Mouse (Mus musculus) layer of hippocampus, adult 9-10 months (tissue): ENCODE measurements around the gene Gm49342.
"Not testable (repeated sequence)": the region's sequence is repeated elsewhere in the genome, so short reads cannot be mapped to it uniquely, and the experiment has no call there.

Source experiments
- DNase-seq: peaks from one replicate; pipeline ENCODE4 v3.0.0; 2022; ENCODE audit warnings: low spot score

The Gm49342 gene

DNA sequence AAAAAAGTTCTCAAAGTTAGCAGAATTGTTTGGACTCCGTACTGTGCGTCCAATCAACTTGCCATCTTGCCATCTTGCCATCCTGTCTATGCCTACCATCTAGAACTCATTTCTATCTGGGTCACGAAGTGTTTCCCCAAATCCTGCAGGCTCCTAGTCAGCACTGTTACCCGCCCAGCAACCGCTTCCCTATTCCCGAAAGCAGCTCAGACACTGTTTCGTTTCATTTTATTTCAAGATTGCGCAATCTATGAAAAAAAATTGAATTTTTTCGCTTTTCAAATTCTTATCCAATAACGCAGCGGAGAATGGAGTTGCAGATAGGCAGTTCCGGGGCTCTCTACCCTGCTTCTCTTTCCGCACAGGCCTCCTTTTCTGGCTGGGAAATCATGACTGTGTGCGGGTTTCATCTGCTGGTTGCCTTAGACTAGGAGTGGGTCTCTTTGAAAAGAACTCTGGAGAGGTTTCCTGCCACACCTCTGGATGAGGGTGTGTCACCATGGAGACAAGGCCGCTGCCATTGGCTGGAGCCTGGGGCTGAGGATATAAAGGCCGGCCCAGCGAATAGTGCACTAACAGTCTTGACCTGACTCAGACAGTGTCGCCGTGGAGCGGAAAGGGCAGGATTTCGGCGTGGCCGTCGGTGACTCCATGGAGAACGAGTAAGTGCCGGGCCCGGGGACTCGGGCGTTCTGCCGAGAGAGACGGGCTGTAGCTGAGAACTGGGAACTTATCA lies at the start of gene Gm49342:
TSS of gene Gm49342 (plus strand) at position 586 of the 736 bp plus-strand sequence.
- DNase-seq, result peak; percentile 93

DNA sequence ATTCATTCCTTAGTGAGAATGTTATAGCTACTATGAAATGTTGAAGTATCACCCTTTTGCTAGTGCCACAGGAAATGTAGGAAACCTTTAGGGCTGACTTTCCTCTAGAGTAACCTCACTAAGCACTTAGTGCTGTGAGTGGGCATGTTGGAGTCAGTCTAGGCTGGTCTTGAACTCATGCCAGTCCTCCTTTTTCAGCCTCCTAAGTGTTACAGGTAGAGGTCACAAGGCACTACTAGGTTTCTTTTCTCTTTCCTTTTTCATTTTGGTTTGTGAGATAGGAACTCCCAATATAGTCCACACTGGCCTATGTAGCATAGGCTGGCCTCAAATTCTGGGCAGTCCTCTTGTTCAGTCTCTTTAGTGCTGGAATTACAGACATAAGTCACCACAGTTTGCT lies 48.9 kb upstream of the Gm49342 start:
- no peak for DNase-seq

DNA sequence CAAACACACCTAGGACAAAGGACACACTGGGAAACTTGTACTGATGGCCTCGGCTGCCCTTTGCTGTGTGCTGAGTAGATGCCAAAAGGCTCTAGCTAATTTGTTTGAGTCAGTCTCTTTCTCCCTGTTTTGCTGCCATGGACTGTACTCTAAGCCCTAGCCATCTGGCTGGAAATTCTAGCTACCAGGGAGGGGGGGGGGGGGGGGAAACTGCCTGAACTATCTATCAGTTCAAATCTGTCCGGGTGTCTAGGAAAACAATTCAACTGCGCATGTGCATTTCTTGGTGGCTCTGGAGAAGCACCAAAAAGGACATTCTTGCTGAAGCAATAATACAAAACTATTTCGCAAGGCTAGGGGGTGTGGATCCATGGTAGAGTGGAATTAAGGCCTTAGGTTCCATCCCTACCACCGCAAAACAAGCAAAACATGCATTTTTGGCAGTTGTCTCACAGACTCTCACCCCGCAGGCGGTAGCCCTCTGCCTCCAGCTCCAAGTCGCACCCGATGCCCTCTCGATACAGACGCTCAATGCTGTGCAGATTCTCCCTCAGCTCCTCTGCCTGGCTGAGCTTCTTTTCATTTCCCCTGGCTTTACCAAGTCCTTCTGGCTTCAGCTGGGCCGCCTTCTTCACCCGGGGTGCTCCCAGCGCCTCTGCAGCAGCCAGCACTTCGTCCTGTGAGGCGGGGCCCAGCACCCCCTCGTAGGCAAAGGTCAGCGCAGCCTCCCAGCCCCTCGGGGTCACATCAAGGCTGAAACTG lies 48.2 kb upstream of the Gm49342 start:
- peak; percentile 57 for DNase-seq

DNA sequence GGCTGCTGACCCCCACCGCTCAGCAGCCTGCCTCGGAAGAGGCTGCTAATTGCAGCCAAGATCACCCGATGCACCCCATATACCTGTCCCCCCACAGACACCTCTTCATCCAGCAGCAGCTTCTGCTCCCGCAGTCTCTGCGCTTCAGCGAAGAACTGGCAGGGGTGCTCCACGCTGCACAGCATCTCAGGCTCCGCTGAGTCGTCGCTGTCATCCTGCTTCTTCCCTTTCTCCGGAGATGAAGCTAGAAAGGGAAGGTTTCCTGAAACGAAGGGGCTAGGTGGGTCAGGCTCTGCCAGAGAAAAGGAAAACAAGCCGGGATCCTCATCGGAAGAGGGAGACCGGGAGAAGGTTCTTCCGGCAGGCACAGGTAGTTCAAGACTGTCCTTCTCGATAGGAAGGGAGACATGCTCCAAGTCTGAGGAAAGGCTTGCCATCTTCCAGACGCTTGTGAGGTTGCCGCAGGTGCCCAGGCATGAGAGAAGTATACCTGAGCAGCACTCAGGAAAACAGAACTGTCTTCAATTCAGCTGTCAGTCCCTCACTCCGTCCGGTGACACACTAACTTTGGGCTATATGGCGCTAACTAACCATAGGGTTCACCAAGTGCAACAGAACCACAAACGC lies 47.5 kb upstream of the Gm49342 start:
- peak; percentile 10 for DNase-seq

DNA sequence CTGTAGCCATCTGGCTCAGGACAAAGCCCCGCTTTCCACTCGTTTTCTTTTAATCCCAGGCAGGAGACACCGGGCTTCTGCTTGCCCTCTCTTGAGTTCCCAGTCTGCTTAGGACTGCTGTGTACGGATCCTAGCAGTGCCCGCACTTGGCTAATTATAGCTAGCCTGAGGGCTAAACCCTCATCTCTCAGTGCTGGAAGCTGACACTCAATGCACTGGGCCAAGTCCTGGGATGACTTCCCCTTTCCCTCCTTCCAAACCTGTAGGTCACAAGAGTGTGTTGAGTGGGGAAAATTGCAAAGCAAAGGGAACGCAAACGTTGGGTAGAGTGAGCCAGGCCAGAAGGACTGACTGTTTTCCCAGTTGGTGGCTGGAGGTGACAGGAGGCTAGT lies 46.9 kb upstream of the Gm49342 start, which contains the start of gene Klhl33:
TSS of gene Klhl33 (minus strand) at position 134 of the 392 bp plus-strand sequence.
- no peak for DNase-seq

DNA sequence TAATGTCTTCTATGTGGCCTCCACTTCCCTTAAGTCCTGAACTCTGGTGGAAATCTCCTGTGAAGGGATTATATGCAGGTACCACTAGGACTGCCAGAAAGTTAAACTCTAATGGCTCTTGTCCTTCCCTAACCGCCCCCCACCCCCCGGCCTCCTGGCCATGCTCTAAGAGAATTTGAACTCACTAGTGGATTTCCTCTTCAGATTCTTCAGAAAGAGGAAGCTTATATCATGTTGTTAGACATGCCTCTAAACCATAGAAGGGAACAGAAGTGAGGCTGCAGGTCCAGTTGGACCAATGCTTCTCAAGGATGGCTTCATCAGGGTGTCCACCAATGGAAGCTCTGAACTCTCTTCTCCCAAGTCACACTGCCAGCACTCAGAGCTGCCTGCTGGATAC lies 46.3 kb upstream of the Gm49342 start:
- DNase-seq, result not testable (repeated sequence)

DNA sequence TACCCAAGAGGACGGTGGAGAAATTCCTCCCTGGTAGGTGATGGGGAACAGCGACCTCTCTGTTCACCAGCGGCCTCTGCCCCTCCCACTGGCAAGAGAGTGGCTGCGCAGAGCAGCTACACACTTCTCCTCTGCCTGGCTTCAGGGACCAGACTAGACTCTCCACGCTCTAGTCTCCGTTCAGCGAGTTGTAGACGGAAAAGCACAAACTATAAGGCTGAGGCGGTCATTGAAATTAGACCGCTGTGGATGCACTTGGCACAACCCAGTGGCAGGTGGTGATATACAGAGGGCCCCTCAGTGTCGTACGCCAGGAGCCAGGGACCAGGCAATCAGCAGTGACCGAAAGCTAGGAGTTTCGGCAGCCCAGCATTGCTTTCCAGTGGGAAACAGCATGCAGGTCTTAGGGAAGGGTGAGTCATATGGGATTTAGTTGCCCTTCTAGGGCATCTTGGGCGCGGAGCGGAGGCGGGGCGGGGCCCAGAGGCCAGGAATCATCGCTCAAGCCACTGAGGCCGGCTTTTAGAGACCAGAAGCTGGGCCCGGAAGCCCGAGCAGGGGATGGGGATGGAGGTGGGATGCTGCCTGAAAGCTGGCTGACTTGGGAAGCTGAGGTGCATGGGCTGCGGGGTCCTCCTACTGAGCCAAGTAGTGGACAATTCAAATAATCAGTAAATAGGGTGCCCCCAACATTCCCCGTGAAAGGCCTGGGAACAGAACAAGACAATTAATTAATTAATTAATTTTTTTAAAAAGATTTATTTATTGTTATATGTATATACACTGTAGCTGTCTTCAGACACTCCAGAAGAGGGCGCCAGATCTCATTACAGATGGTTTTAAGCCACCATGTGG lies 40.1 kb upstream of the Gm49342 start:
- no peak for DNase-seq

DNA sequence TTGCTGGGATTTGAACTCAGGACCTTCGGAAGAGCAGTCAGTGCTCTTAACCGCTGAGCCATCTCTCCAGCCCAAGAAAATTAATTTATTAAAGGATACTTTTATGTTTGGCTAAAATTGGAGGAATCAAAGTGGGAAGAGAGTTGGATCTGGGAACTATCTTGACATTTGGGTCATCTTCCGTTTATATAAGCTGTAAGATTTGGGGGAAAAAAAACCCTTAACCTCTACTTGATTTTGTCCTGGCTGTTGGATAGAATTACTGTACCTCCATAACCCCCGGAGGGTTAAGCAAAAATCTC lies 39.5 kb upstream of the Gm49342 start:
- no peak for DNase-seq

DNA sequence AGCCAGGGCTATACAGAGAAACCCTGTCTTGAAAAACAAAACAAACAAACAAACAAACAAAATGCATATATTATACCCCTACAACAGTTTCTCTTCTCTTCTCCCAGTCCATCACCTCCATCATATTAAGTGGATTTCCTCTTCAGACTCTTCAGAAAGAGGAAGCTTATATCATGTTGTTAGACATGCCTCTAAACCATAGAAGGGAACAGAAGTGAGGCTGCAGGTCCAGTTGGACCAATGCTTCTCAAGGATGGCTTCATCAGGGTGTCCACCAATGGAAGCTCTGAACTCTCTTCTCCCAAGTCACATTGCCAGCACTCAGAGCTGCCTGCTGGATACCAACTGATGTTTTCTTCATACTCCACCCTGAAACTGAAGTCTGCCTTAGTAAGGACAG lies 39.0 kb upstream of the Gm49342 start:
- not testable (repeated sequence) for DNase-seq

DNA sequence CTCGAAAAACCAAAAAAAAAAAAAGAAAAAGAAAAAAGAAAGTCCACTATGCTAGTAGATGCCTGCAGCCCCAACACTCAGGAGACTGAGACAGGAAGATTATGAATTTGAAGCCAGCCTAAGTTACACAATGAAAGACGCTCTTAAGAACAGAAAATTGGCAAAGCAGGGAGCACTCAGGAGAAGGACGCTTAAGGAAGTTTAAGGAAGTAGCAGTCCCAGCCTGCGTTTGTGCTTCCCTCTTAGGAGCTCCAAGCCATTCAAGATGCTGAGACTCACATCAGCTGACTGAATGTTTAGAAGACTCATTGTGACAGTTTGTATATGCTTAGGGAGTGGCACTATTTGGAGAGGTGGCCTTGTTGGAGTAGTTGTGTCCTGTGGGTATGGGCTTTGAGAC lies 36.2 kb upstream of the Gm49342 start:
- no peak for DNase-seq

DNA sequence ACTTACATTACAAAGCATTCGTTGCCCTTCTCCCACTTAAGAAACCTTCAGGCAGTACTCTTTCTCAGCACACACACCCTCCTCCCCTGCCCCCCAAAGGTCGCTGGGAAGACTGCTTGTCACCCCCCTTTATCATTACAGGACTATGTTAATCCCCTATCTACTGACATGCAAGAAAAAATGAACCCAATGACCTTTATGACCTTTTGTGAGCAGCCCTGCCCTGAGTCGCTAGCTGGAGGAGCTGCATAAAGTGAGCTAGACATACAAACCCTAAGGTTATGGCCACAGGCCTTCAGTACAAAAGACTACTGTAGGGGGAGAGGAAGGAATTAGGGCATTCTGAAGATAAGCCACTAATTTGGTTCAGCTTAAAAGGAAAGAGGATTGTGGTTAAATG lies 33.0 kb upstream of the Gm49342 start:
- no peak for DNase-seq

DNA sequence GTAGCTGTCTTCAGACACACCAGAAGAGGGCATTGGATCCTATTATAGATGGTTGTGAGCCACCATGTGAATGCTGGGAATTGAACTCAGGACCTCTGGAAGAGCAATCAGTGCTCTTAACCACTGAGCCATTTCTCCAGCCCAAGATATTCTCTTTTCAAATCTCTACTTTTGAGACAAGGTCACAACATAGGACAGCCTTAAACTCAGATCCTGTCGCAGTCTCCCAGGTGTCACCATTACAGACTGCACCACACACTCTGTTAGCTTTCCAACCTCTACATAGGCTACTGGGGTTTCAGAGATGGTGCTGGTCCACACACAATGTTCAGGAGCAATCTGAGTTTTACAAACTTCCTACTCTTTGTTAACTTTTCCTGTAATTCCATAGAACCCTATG lies 20.9 kb upstream of the Gm49342 start:
- not testable (repeated sequence) for DNase-seq

DNA sequence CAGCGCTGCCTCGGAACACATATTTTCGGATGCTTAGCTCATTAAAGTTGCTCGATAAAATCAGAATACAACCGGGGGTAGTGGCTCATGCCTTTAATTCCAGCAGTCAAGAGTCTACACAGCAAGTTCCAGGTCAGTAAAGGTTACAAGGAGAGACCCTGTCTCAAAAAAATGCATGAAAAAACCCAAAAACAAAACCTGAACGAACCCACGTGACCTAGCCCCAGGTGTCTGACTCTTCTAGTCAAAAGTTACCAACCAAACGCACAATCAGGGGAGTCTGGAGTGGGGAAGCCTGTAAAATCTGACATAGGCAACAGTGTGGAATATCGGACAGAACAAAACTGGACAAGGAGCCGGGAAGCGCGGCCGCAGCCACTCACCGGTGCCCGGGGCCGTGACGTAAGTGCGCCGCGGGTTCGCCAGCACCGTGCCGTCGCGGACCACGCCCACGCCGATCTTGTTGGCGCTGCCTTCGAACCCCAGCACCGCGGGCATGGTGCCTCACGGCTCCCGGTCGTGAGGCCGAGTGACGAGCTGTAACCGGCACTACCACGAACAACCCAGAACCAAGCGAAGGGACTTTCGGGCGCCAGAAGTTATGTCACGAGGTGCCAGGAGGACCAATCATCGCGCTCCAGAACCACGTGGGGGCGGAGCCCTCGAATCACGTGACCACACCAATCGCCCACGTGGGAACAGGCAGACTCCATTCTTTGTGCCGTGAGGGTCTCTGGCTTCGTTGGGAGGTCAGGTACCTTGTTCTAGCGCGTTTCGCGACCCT lies 19.8 kb upstream of the Gm49342 start, which contains the start of the genes Osgep and Apex1:
TSS of gene Osgep (minus strand) at position 613 of the 784 bp plus-strand sequence.
TSS of gene Apex1 (plus strand) at position 688 of the 784 bp plus-strand sequence.
- DNase-seq, result peak; percentile 98

DNA sequence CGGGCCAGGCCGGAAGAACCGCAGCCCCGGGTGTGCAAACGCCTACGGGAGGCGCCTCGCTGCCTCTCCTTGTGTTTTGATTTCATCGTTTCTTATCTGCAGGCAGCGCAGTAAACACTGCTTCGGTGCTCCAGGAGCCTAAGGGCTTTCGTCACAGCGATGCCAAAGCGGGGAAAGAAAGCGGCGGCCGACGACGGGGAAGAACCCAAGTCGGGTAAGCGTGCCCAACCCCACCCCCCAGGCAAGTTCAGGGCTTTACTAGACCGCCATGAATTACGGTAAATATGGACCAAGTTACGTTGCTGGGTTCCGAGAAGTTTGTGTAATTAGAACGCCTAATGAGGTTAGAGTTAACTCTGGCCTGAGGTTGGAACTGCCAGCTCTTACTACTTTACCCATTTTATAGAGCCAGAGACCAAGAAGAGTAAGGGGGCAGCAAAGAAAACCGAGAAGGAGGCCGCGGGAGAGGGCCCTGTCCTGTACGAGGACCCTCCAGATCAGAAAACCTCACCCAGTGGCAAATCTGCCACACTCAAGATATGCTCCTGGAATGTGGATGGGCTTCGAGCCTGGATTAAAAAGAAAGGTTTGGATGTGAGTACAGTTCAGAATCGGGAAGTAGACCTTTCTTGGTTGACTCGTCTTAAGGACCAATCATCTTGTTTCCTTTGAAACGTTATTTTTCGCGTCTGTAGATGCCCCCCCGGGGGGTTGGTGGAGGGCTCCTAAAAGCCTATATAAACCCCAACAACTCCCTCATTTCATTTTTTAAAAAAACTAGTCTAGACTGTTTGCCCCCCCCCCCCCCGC lies 19.0 kb upstream of the Gm49342 start:
- no peak for DNase-seq

DNA sequence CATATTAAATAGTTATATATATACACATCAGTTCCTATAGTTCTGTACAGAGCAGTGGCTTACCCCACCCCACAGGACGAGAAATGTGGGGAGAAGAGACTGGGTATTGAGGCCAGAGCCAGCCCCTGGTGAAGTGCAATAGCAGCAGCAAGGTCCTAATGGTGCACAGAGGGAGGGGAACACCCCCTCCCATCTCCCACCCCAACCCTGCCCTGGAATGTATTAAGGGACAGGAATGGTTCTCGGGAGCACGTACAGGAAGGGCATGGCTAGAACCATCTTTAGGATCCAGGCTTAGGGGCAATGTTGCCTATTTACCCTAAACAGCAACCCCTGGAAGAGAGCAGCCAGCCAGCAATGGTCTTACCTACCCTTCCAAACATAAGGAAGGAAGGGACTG lies 17.0 kb upstream of the Gm49342 start:
- DNase-seq, result no peak

DNA sequence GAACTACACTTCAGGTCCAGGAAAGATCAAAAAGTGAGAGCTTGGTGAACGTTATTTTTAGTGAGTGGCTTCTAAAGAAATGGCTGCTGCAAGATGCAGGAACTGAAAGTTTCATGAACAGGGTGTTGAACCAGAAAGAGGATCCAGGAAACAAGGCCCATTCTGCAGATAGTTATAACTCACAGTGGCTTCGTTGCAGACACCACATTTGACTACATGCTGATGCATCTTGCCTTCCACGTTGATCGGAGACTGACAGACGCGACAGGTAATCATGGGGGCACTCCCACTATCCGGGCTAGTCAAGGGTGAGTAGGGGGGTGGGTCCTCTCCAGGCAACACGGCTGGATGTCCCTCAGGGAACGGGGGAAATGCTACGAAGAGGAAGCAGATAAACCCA lies 14.4 kb upstream of the Gm49342 start:
- no peak for DNase-seq

DNA sequence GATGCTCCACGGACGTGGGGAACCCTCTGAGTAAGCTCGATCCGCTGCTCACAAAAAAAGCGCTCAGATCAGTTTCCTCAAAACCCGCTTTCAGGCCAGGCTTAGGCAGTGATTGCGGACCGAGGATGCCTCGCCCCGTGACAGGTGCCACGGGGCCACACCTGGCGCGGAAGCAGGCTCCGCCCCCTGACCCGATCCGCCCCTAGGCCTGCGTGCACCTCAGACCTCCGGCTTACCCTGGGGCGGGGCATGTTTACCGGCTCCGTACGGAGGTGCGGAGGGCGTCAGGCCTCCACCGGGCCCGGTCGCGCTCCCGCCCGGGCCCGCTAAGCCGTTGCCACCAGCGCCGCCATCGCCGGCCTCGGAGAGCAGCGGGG lies 14.0 kb upstream of the Gm49342 start:
- DNase-seq, result no peak

DNA sequence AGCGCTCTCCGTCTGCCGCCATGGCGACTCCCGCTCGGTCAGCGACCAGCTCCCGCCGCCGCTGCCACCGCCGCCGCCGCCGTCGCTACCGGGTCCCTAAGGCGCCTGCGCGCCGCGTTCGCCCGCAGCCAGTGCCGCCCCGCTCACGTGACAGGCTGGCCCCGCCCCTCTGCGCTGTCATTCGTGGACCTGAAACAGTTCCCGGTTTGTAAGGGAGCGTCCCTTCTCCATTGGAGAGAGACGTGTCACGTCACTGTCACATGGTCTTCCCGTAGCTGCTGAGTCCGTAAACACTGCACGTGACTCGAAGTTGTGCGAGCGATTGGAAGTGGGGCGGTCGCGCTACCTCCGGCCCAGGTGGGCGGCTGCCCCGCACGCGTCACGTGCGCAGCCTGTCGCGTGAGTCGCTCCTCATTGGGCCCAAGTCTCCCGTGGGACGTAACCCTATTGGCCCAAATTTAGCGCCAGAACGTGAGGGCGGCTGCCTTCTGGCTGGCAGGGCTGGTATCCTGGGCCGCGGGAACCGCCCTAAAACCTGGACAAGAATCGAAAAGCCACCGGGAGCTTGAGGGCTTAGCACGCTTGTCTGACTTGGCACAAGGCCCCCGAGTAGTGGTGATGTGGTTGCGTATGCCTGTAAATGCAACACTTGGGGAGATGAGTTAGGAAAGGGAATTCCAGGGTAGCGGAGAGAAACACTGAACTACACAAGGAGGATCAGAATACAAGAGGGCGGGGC lies 13.4 kb upstream of the Gm49342 start, which contains the start of the genes Pip4p1 and Pnp:
TSS of gene Pip4p1 (minus strand) at position 103 of the 739 bp plus-strand sequence.
TSS of gene Pnp (plus strand) at position 329 of the 739 bp plus-strand sequence.
- peak; percentile 98 for DNase-seq

DNA sequence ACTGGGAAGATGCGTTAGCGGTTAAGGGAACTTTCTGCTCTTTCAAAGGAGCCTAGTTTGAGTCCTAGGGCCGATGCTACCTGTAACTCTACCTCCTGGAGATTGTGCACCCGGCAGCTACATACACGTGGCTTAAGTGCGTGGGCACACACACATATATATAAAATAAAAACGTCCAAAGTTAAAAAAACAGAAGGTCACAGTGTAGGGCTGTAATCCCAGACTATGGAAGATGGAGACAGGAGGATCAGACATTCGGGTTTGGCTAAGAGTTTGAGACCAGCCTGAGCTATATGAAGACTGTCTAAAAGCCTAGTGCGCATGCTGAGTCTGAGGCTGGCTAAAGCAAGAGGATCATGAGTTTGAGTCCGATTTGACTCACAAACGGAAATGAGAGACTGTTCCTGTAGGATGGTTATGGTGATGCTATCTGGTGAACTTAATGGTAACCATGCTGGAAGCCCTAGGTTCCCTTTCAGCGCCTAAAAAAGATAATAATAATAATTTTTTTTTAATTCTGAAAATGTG lies 12.8 kb upstream of the Gm49342 start:
- no peak for DNase-seq
